Mouse (Mus musculus) brain, embryonic 14.5 days (tissue): ENCODE measurements around the gene Naf1.

Experiments
- CTCF ChIP-seq: fragments of 200-500 bp; IDR thresholded peaks from 2 replicates; pipeline ENCODE4 v1.5.1; 2012; ENCODE audit warnings: inconsistent platforms, mild to moderate bottlenecking, moderate library complexity, borderline replicate concordance; ENCODE audit not compliant: insufficient read depth, insufficient read length; ENCODE audit errors: extremely low read depth
- POLR2A ChIP-seq: fragments of 200-500 bp; IDR thresholded peaks from 2 replicates; pipeline ENCODE4 v1.6.1; 2012; ENCODE audit warnings: mild to moderate bottlenecking, inconsistent platforms, borderline replicate concordance; ENCODE audit not compliant: poor library complexity, insufficient read depth, insufficient read length, severe bottlenecking; ENCODE audit errors: extremely low read depth

- TF ChIP-seq POLR2A (no peak), CTCF (no peak)
These were observed 56.0 kb downstream of the Naf1 start for GRCm38 (mm10) chr8:66916056-66916455.
